Mouse (Mus musculus) thymus, adult 2 months (tissue): Measurements from ENCODE around the gene Sema3c. TPM values are rescaled to one million over a fixed set of nuclear protein-coding genes. Genes with fewer than 3 reads are reported as not detected.

Experiments used
- DNase-seq: peaks from one replicate; pipeline ENCODE4 v3.0.0; 2021
- H3K27ac ChIP-seq: fragments of 200-500 bp; 2 replicates; pipeline ENCODE4 v1.5.1; 2012; ENCODE audit warnings: low read length, control low read depth; ENCODE audit not compliant: control insufficient read depth, insufficient read depth
- H3K27me3 ChIP-seq: fragments of 200-500 bp; 2 replicates; pipeline ENCODE4 v1.6.1; 2012; ENCODE audit warnings: mild to moderate bottlenecking, low read length, moderate library complexity, mixed read lengths; ENCODE audit not compliant: control insufficient read depth, insufficient read depth
- H3K36me3 ChIP-seq: fragments of 200-500 bp; 2 replicates; pipeline ENCODE4 v1.6.1; 2012; ENCODE audit warnings: mild to moderate bottlenecking, low read length, moderate library complexity; ENCODE audit not compliant: control insufficient read depth, insufficient read depth
- H3K4me1 ChIP-seq: fragments of 200-500 bp; replicated peaks from 2 replicates; pipeline ENCODE4 v1.6.1; 2012; ENCODE audit warnings: low read length; ENCODE audit not compliant: control insufficient read depth, insufficient read depth
- H3K4me3 ChIP-seq: fragments of 200-500 bp; 2 replicates; pipeline ENCODE4 v1.5.1; 2012; ENCODE audit warnings: mild to moderate bottlenecking, low read length, control low read depth, moderate library complexity; ENCODE audit not compliant: control insufficient read depth, insufficient read depth
- CTCF ChIP-seq: fragments of 200-500 bp; IDR thresholded peaks from 2 replicates; pipeline ENCODE4 v1.5.1; 2012; ENCODE audit warnings: mild to moderate bottlenecking, control low read depth, low read length, moderate library complexity, borderline replicate concordance; ENCODE audit not compliant: control insufficient read depth, poor library complexity, insufficient read depth; ENCODE audit errors: extremely low read depth
- POLR2A ChIP-seq: fragments of 200-500 bp; IDR thresholded peaks from 2 replicates; pipeline ENCODE4 v1.6.1; 2012; ENCODE audit warnings: mild to moderate bottlenecking, low read length, control low read depth, moderate library complexity; ENCODE audit not compliant: control insufficient read depth, poor library complexity, insufficient read depth; ENCODE audit errors: extremely low read depth
- WGBS: fragments of 180-500 bp; shearing (Covaris S2); methylation state at CpG from one replicate; pipeline ENCODE4 v1.1.7; 2018; 5-methylcytosine and 5-hydroxymethylcytosine counted together
- polyA plus RNA-seq: library from polyadenylated mRNA; depleted of rRNA; stranded (reverse); fragments of >200 nt; gene quantifications from 2 replicates; pipeline ENCODE4 v1.2.3, GENCODE M21; 2012

Sema3c gene
- polyA plus RNA-seq, 1 experiment, result 1.2 TPM

DNA sequence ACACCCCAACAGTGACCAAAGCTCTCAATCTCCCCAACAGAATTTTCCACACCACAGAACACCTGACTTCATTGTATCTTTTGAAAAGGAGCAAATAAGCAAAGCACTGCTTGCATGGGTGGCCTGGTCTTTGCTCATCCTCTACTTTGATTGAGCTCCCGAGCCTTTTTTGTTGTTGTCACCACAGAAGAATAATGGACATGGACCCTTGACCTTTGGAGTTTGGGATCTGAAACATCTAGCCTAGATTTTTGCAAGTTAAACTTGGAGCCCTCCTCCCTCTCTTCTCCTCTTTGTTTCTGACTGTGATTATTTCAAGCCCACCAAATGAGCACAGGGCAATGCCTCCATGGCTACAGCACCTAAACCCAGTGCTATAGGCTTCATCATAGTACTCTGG, 54.5 kb downstream of the Sema3c start:
- TF ChIP-seq POLR2A (no peak), CTCF (no peak)
- no peaks in the 10 kb centered on the region for H3K36me3 ChIP-seq
- no peaks in the 10 kb centered on the region for H3K27me3 ChIP-seq
- H3K4me1 ChIP-seq, result no peaks in the 10 kb centered on the region
- H3K27ac ChIP-seq, result no peak overlapping the region
- no peak for DNase-seq
- WGBS, result 81% methylated on average over 1 of the region's 1 CpGs
- no peak overlapping the region for H3K4me3 ChIP-seq

DNA sequence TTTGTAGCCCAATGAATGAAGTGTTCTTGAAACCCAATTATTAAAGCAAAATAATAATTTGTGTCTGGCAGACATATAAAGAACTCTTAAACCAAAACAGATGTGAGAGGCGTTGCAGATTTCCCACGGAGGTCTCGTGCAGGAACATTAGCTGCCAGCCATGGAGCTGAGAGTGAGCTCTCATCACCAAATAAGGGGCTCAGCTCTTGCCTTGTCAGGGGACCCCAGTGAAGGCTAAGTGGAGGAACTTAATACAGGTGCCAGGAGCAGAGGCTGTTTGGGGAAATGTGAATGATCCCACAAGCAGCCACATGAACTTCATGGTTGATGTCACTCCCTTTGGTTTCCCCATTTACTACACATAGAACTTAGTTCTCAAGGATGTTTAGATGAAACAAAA, 55.5 kb downstream of the Sema3c start:
- no peaks in the 10 kb centered on the region for H3K4me1 ChIP-seq
- H3K27me3 ChIP-seq, result no peaks in the 10 kb centered on the region
- no peak overlapping the region for H3K4me3 ChIP-seq
- TF ChIP-seq POLR2A (no peak), CTCF (no peak)
- WGBS, result 98% methylated on average over 3 of the region's 3 CpGs
- H3K27ac ChIP-seq, result no peak overlapping the region
- DNase-seq, result no peak
- no peaks in the 10 kb centered on the region for H3K36me3 ChIP-seq

DNA sequence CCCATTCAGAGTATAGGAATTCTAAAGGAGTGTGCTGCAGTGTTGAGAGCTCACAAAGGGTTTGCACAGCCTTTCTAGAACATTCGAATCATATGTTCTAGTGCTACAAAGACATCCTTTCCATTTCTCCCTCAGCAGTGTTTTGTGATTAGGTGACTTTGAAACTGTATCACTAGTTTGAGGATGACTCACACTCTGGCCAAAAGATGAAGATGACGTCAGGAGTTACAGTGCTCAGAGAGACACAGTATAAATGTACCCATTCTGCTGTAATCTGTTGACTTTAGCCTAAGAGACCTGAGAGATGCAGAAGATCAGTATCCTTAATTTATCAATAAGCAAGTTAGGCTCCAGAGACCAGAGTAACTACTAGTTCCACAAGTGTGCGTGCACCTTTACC, 65.4 kb downstream of the Sema3c start:
- Histone ChIP-seq H3K36me3 (no peaks in the 10 kb centered on the region), H3K4me3 (no peak overlapping the region), H3K4me1 (no peaks in the 10 kb centered on the region), H3K27ac (no peak overlapping the region), H3K27me3 (no peaks in the 10 kb centered on the region)
- 93% methylated on average over 3 of the region's 3 CpGs for WGBS
- no peak for DNase-seq
- TF ChIP-seq CTCF (no peak), POLR2A (no peak)

DNA sequence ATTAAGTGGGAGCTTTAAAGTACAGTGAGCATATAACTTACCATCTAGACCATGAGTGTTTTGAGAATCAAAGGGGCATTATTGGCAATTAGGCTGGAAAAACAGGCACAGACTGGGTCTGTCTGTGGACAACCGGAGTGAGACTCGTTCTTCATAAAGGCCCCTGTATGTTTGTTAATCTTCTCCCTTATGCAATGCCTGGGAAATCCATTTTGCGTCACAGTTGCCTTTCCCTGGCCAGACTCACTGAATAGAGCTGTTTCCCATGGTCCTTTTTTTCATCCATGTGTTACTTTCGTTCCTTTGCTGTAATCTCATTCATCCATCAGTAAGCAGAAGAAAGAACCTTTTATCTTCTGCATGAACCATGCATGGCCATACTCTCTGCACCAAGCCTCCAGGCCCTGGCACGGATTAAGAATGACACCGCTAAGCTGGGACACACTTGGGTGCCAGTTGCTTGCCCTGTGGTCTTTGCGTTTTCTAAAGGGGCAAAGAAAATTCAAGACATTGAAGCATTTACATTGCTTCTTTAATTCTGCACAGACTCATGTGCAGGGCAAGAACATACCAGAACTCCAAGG, 73.7 kb downstream of the Sema3c start:
- no peaks in the 10 kb centered on the region for H3K27me3 ChIP-seq
- no peak for DNase-seq
- no peak for TF ChIP-seq CTCF
- no peak for TF ChIP-seq POLR2A
- no peaks in the 10 kb centered on the region for H3K4me1 ChIP-seq
- no peaks in the 10 kb centered on the region for H3K36me3 ChIP-seq
- no peak overlapping the region for H3K27ac ChIP-seq
- H3K4me3 ChIP-seq, result no peak overlapping the region
- 87% methylated on average over 7 of the region's 7 CpGs for WGBS

DNA sequence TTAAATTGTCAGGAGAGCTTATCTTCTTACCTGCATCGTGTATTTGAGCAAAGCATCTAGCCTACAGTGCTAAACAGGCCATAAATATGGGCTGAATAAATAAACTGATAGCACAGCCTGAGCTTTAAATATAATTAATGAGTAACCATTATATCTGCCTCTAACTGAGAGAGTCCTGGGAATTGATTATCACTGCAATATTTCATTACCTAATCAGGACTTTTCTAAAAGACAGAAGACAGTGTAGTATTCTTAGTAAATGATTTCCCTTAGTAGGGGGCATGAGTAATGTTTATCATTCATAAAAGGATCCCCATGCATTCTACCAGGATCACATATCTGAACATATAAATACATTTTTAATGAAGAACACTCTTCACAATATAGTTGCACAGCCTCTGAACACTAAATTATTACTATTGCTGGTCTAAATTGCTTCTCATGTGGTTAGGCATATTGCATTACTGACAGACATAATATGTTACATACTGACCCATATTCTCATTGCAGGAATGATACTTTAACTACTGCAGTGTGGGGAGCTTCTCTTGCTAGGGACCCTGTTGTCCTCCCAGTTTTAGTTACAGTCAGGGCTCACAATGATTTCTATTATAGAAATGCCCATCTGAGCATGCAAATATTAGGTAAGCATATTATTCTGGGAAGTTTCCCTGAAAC, 74.9 kb downstream of the Sema3c start:
- WGBS, result 10% methylated on average over 1 of the region's 1 CpGs
- no peak for DNase-seq
- no peaks in the 10 kb centered on the region for H3K4me1 ChIP-seq
- H3K27ac ChIP-seq, result no peak overlapping the region
- H3K36me3 ChIP-seq, result no peaks in the 10 kb centered on the region
- TF ChIP-seq CTCF, result no peak
- H3K4me3 ChIP-seq, result no peak overlapping the region
- H3K27me3 ChIP-seq, result no peaks in the 10 kb centered on the region

DNA sequence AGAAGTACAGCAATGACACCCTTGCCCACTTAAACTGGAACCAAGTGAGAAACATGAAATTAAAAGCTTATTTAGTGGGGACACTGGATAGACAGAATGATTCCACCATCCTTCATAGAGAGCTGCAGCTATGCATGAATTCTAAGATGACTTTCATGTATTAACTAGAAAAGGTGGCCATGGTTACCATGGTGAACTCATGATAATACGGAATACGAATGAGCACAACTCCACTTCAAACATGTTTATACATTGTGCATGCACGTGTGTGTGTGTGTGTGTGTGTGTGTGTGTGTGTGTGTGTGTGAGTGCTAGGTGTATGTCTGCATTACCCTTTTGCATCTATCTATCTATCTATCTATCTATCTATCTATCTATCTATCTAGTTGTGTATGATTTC, 87.1 kb downstream of the Sema3c start:
- no peak for TF ChIP-seq POLR2A
- TF ChIP-seq CTCF, result no peak
- no peak overlapping the region for H3K27ac ChIP-seq
- DNase-seq, result no peak
- H3K4me3 ChIP-seq, result no peak overlapping the region
- H3K27me3 ChIP-seq, result no peaks in the 10 kb centered on the region
- no peaks in the 10 kb centered on the region for H3K36me3 ChIP-seq
- H3K4me1 ChIP-seq, result no peaks in the 10 kb centered on the region
- 79% methylated on average over 3 of the region's 3 CpGs for WGBS

DNA sequence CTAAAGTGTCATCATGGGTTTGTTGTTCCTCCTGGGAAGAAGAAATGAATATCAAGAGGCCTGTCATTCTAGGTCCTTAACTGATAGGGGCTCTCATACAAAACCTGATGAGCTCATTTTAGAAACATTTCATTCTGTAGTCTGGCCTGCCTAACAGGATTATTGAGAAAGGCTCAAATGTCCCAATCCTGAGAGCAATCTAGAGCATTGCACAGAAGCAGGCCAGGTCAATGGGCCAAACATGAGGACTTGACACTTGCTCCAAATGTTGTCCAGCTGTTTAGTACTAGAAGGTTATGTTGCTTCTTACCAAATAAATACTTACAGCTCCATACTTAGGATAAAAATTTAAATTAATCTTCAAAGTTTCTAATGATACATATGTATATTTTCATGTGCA, 97.3 kb downstream of the Sema3c start:
- no peaks in the 10 kb centered on the region for H3K27me3 ChIP-seq
- H3K36me3 ChIP-seq, result no peaks in the 10 kb centered on the region

More for the DNA sequence above, 97.3 kb downstream of the Sema3c start:
- Histone ChIP-seq H3K27ac (no peak overlapping the region), H3K4me1 (no peaks in the 10 kb centered on the region), H3K4me3 (no peak overlapping the region)
- DNase-seq, result no peak
- no peak for TF ChIP-seq CTCF
- no peak for TF ChIP-seq POLR2A
